Mouse (Mus musculus): ENCODE results near the gene Apobec1. TPM values are rescaled to one million over a fixed set of nuclear protein-coding genes. Genes with fewer than 3 reads are reported as not detected.
"Not testable (repeated sequence)": the region's sequence is repeated elsewhere in the genome, so short reads cannot be mapped to it uniquely, and the experiment has no call there.

Apobec1 gene
- polyA plus RNA-seq, 1 experiment from 2014 or later, result 3.4 TPM

- DNase-seq (ENCODE audit: low spot score) (no peak), ATAC-seq (replicated peaks; ENCODE audit: low FRiP score, low TSS enrichment, low read depth) (no peak)
- 69% methylated on average over 9 of the region's 9 CpGs for WGBS
Observed at GRCm38 (mm10) chr6:122545289-122545882, 56.9 kb downstream of the Apobec1 start.

GRCm38 (mm10) chr6:122544672-122545071, 57.6 kb downstream of the Apobec1 start:
- H3K9me3 ChIP-seq (ENCODE audit: control insufficient read depth, low read length), result no peaks in the 10 kb centered on the region
- no peak overlapping the region for H3K9ac ChIP-seq (ENCODE audit: low read length)
- no peaks in the 10 kb centered on the region for H3K36me3 ChIP-seq (ENCODE audit: control insufficient read depth, insufficient read depth, low read length)
- DNase-seq (ENCODE audit: low spot score) (no peak), ATAC-seq (replicated peaks; ENCODE audit: low FRiP score, low TSS enrichment, low read depth) (0 out of 2 replicates have a peak, but pooled peaks have one; percentile 23)
- WGBS, result 91% methylated on average over 1 of the region's 1 CpGs
- H3K27ac ChIP-seq (ENCODE audit: low read depth), result no peak overlapping the region
- H3K4me1 ChIP-seq (replicated peaks; ENCODE audit: control insufficient read depth, insufficient read depth, low read length), result no peaks in the 10 kb centered on the region
- no peaks in the 10 kb centered on the region for H3K27me3 ChIP-seq (replicated peaks; ENCODE audit: control insufficient read depth, insufficient read depth, low read length)
- no peak overlapping the region for H3K4me3 ChIP-seq (ENCODE audit: low read depth, low read length)
- H3K4me2 ChIP-seq (ENCODE audit: low read length), result no peak overlapping the region

More at GRCm38 (mm10) chr6:122545289-122545882, 56.9 kb downstream of the Apobec1 start:
- Histone ChIP-seq H3K27ac (ENCODE audit: low read depth) (no peak overlapping the region), H3K4me3 (ENCODE audit: low read depth, low read length) (no peak overlapping the region), H3K9me3 (ENCODE audit: control insufficient read depth, low read length) (no peaks in the 10 kb centered on the region), H3K9ac (ENCODE audit: low read length) (no peak overlapping the region), H3K4me2 (ENCODE audit: low read length) (no peak overlapping the region), H3K27me3 (replicated peaks; ENCODE audit: control insufficient read depth, insufficient read depth, low read length) (no peaks in the 10 kb centered on the region), H3K36me3 (ENCODE audit: control insufficient read depth, insufficient read depth, low read length) (no peaks in the 10 kb centered on the region), H3K4me1 (replicated peaks; ENCODE audit: control insufficient read depth, insufficient read depth, low read length) (no peaks in the 10 kb centered on the region)

- DNase-seq (ENCODE audit: low spot score) (no peak), ATAC-seq (replicated peaks; ENCODE audit: low FRiP score, low TSS enrichment, low read depth) (no peak)
- no peaks in the 10 kb centered on the region for H3K36me3 ChIP-seq (ENCODE audit: control insufficient read depth, insufficient read depth, low read length)
- no peak overlapping the region for H3K9ac ChIP-seq (ENCODE audit: low read length)
- no peak overlapping the region for H3K27ac ChIP-seq (ENCODE audit: low read depth)
- no peaks in the 10 kb centered on the region for H3K27me3 ChIP-seq (replicated peaks; ENCODE audit: control insufficient read depth, insufficient read depth, low read length)
- no peaks in the 10 kb centered on the region for H3K4me1 ChIP-seq (replicated peaks; ENCODE audit: control insufficient read depth, insufficient read depth, low read length)
- no peak overlapping the region for H3K4me3 ChIP-seq (ENCODE audit: low read depth, low read length)
- 84% methylated on average over 5 of the region's 5 CpGs for WGBS
- H3K4me2 ChIP-seq (ENCODE audit: low read length), result no peak overlapping the region
- H3K9me3 ChIP-seq (ENCODE audit: control insufficient read depth, low read length), result no peaks in the 10 kb centered on the region
Observed at GRCm38 (mm10) chr6:122543574-122543973, 58.7 kb downstream of the Apobec1 start.

GRCm38 (mm10) chr6:122542459-122542858, 59.8 kb downstream of the Apobec1 start:
- not testable (repeated sequence) for H3K27me3 ChIP-seq (replicated peaks; ENCODE audit: control insufficient read depth, insufficient read depth, low read length)
- 80% methylated on average over 5 of the region's 5 CpGs for WGBS

GRCm38 (mm10) chr6:122539564-122539963, 62.7 kb downstream of the Apobec1 start:
- H3K36me3 ChIP-seq (ENCODE audit: control insufficient read depth, insufficient read depth, low read length), result no peaks in the 10 kb centered on the region
- no peak overlapping the region for H3K9ac ChIP-seq (ENCODE audit: low read length)
- no peak overlapping the region for H3K4me2 ChIP-seq (ENCODE audit: low read length)
- no peak for ATAC-seq (replicated peaks; ENCODE audit: low FRiP score, low TSS enrichment, low read depth)
- no peak overlapping the region for H3K4me3 ChIP-seq (ENCODE audit: low read depth, low read length)
- no peaks in the 10 kb centered on the region for H3K27me3 ChIP-seq (replicated peaks; ENCODE audit: control insufficient read depth, insufficient read depth, low read length)
- DNase-seq (ENCODE audit: low spot score), result no peak
- H3K4me1 ChIP-seq (replicated peaks; ENCODE audit: control insufficient read depth, insufficient read depth, low read length), result no peaks in the 10 kb centered on the region
- H3K27ac ChIP-seq (ENCODE audit: low read depth), result no peak overlapping the region
- no peaks in the 10 kb centered on the region for H3K9me3 ChIP-seq (ENCODE audit: control insufficient read depth, low read length)
- WGBS, result 90% methylated on average over 9 of the region's 9 CpGs

More at GRCm38 (mm10) chr6:122542459-122542858, 59.8 kb downstream of the Apobec1 start:
- H3K36me3 ChIP-seq (ENCODE audit: control insufficient read depth, insufficient read depth, low read length); H3K4me2 ChIP-seq (ENCODE audit: low read length); H3K9me3 ChIP-seq (ENCODE audit: control insufficient read depth, low read length); DNase-seq (ENCODE audit: low spot score); ATAC-seq (replicated peaks; ENCODE audit: low FRiP score, low TSS enrichment, low read depth); H3K27ac ChIP-seq (ENCODE audit: low read depth); H3K4me3 ChIP-seq (ENCODE audit: low read depth, low read length); H3K4me1 ChIP-seq (replicated peaks; ENCODE audit: control insufficient read depth, insufficient read depth, low read length); H3K9ac ChIP-seq (ENCODE audit: low read length): not testable (repeated sequence)

- Histone ChIP-seq H3K9me3 (ENCODE audit: control insufficient read depth, low read length) (no peaks in the 10 kb centered on the region), H3K4me1 (replicated peaks; ENCODE audit: control insufficient read depth, insufficient read depth, low read length) (peaks cover 6% of the 10 kb centered on the region; the same call in 1 of the 2 replicates), H3K9ac (ENCODE audit: low read length) (no peak overlapping the region), H3K36me3 (ENCODE audit: control insufficient read depth, insufficient read depth, low read length) (no peaks in the 10 kb centered on the region), H3K4me3 (ENCODE audit: low read depth, low read length) (no peak overlapping the region), H3K27ac (ENCODE audit: low read depth) (no peak overlapping the region), H3K4me2 (ENCODE audit: low read length) (no peak overlapping the region), H3K27me3 (replicated peaks; ENCODE audit: control insufficient read depth, insufficient read depth, low read length) (no peaks in the 10 kb centered on the region)
- 42% methylated on average over 3 of the region's 3 CpGs for WGBS
- ATAC-seq (replicated peaks; ENCODE audit: low FRiP score, low TSS enrichment, low read depth), result no peak
- DNase-seq (ENCODE audit: low spot score), result no peak
Observed at GRCm38 (mm10) chr6:122534032-122534431, 68.2 kb downstream of the Apobec1 start.

- H3K36me3 ChIP-seq (ENCODE audit: control insufficient read depth, insufficient read depth, low read length), result no peaks in the 10 kb centered on the region
Observed at GRCm38 (mm10) chr6:122532883-122533302, 69.4 kb downstream of the Apobec1 start.

GRCm38 (mm10) chr6:122531466-122532174, 70.6 kb downstream of the Apobec1 start:
- Histone ChIP-seq H3K27ac (ENCODE audit: low read depth) (no peak overlapping the region), H3K9me3 (ENCODE audit: control insufficient read depth, low read length) (no peaks in the 10 kb centered on the region), H3K4me2 (ENCODE audit: low read length) (no peak overlapping the region), H3K4me3 (ENCODE audit: low read depth, low read length) (no peak overlapping the region), H3K9ac (ENCODE audit: low read length) (no peak overlapping the region), H3K27me3 (replicated peaks; ENCODE audit: control insufficient read depth, insufficient read depth, low read length) (no peaks in the 10 kb centered on the region), H3K4me1 (replicated peaks; ENCODE audit: control insufficient read depth, insufficient read depth, low read length) (peaks cover 6% of the 10 kb centered on the region; the same call in 1 of the 2 replicates), H3K36me3 (ENCODE audit: control insufficient read depth, insufficient read depth, low read length) (no peaks in the 10 kb centered on the region)
- ATAC-seq (replicated peaks; ENCODE audit: low FRiP score, low TSS enrichment, low read depth) (no peak), DNase-seq (ENCODE audit: low spot score) (no peak)
- 63% methylated on average over 8 of the region's 8 CpGs for WGBS

More at GRCm38 (mm10) chr6:122532883-122533302, 69.4 kb downstream of the Apobec1 start:
- WGBS, result 19% methylated on average over 4 of the region's 4 CpGs
- no peak overlapping the region for H3K27ac ChIP-seq (ENCODE audit: low read depth)
- peaks cover 6% of the 10 kb centered on the region; the same call in 1 of the 2 replicates for H3K4me1 ChIP-seq (replicated peaks; ENCODE audit: control insufficient read depth, insufficient read depth, low read length)
- H3K4me3 ChIP-seq (ENCODE audit: low read depth, low read length), result no peak overlapping the region
- H3K9me3 ChIP-seq (ENCODE audit: control insufficient read depth, low read length), result no peaks in the 10 kb centered on the region
- no peak for DNase-seq (ENCODE audit: low spot score)
- H3K27me3 ChIP-seq (replicated peaks; ENCODE audit: control insufficient read depth, insufficient read depth, low read length), result no peaks in the 10 kb centered on the region
- no peak overlapping the region for H3K9ac ChIP-seq (ENCODE audit: low read length)
- peak overlapping the region; percentile 18 for H3K4me2 ChIP-seq (ENCODE audit: low read length)
- ATAC-seq (replicated peaks; ENCODE audit: low FRiP score, low TSS enrichment, low read depth), result no peak
